Mouse (Mus musculus): Measurements from ENCODE around the gene Evi5l. TPM values are rescaled to one million over a fixed set of nuclear protein-coding genes. Genes with fewer than 3 reads are reported as not detected.

Evi5l gene
- polyA plus RNA-seq, 1 experiment: 29.1 TPM

DNA sequence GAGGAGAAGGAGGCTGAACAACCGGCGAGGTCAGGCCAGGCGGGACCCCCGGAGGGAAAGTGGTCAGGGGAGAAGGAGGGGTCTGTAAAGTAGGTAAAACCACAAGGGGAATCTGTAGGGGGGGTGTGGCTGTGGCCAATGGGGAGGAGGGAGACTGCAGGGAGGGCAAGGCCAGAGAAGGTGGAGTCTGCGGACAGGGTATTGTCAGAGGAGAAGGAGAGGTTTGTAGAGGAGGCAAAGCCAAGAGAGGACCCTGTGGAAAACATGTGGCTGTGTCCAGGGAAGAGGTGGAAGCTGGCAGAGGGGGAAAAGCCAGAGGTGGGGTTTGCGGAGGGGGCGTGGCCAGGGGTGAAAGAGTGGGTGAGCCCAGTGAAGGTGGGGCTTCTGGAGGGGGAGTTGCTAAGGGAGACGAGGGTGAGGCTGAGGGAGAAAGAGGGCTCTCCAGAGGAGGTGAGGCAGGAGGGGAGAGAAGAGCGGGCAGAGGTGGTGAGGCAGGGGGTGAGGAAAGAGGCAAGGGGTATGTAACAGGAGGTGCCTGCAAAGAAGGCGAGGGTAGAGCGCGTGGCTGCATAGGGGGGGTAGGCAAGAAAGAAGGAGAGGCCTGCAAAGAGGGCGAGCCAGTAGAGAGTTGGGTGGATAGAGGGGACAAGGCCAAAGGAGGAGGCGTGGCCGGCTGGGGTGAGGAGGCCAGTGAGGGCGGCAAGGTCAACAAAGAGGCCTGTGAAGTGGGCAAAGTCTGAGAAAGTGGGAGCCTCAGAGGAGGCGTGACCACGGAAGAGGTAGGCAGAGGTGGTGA lies 47.0 kb downstream of the Evi5l start:
- DNase-seq: peak; percentile 73
- 2% methylated on average over 18 of the region's 18 CpGs for WGBS
- TF ChIP-seq CTCF (IDR thresholded peaks at IDR 0.05; ENCODE audit: insufficient read depth, low read length) (no peak), POLR2A (IDR thresholded peaks at IDR 0.05; ENCODE audit: borderline replicate concordance, extremely low read depth, low read depth, low read length) (peak; percentile 52; the same call in 1 of the 2 replicates)
- Histone ChIP-seq H3K4me3 (replicated peaks; ENCODE audit: extremely low read depth, low read depth, low read length) (peak overlapping the region; percentile 47), H3K4me1 (ENCODE audit: control insufficient read depth, insufficient read depth, low read length) (peaks cover 4% of the 10 kb centered on the region)

DNA sequence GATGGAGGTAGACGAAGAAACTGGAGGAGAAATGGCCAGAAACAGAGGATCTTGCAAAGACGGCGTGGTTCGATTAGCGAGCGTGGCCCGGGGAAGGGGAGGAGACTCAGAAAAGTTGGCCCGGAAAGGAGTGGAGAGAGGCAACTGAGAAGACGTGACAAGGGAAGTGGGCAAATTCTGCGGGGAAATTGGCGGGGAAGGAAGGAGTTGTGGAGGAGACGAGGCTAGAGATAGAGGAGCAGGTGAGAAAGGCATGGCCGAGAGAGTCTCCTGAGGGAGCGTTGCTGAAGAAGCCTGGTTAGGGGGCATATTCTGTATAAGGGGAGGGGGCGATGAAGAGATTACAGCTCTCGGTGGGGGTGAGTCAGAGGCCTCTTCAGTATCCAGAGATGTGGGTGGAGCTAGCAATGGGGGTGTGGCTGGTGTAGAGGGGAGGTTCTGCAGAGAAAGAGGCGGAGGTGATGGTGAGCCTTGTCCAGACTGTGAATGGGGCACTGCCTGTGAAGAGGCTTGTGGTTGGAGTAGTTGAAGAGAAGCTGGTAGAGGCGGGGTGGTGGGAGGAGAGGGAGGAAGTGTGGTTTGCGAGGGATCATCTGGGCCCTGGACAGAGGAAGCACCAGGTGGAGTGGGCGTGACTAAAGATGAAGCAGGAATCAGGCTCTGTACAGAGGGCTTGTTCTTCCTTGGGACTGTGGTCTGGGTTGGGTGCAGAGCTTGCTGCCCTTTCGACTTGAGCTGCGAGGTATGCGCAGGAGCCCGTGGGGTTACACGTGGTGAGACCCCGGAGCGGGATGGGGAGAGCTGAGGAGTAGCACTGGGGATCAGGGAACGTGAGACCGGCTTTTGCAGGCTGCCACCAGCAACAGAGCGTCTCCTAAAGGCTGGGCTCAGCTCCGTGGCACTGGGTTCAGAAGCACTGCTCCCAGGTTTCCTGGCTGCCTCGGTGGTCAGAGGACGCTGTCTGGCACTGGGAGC lies 47.9 kb downstream of the Evi5l start:
- 6% methylated on average over 33 of the region's 33 CpGs for WGBS
- DNase-seq: peak; percentile 75
- no peak for TF ChIP-seq CTCF (IDR thresholded peaks at IDR 0.05; ENCODE audit: insufficient read depth, low read length)
- TF ChIP-seq POLR2A (IDR thresholded peaks at IDR 0.05; ENCODE audit: borderline replicate concordance, extremely low read depth, low read depth, low read length): no peak
- Histone ChIP-seq H3K4me3 (replicated peaks; ENCODE audit: extremely low read depth, low read depth, low read length) (peak overlapping the region; percentile 47), H3K4me1 (ENCODE audit: control insufficient read depth, insufficient read depth, low read length) (peaks cover 4% of the 10 kb centered on the region)

DNA sequence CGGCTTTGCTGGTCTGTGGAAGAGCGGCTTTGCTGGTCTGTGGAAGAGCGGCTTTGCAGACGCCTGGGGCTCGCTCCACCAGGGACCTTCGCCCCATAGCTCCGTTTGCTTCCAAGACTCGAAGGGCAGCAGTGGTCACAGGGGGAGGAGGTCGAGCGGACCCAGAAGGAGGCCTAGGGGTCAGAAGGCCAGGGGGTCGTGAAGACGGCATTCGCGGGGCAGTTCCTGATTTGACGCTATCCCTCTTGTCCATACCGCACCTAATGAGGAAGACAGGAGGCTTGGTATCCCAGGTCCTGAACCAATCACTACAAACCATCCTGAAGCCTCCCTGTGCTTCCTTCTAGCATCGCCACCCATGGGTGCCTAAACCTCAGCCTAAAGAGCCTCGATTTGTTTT lies 49.9 kb downstream of the Evi5l start:
- DNase-seq: no peak
- Histone ChIP-seq H3K4me3 (replicated peaks; ENCODE audit: extremely low read depth, low read depth, low read length) (no peak overlapping the region), H3K4me1 (ENCODE audit: control insufficient read depth, insufficient read depth, low read length) (peaks cover 4% of the 10 kb centered on the region)
- TF ChIP-seq CTCF (IDR thresholded peaks at IDR 0.05; ENCODE audit: insufficient read depth, low read length) (no peak), POLR2A (IDR thresholded peaks at IDR 0.05; ENCODE audit: borderline replicate concordance, extremely low read depth, low read depth, low read length) (no peak)
- 19% methylated on average over 18 of the region's 18 CpGs for WGBS

DNA sequence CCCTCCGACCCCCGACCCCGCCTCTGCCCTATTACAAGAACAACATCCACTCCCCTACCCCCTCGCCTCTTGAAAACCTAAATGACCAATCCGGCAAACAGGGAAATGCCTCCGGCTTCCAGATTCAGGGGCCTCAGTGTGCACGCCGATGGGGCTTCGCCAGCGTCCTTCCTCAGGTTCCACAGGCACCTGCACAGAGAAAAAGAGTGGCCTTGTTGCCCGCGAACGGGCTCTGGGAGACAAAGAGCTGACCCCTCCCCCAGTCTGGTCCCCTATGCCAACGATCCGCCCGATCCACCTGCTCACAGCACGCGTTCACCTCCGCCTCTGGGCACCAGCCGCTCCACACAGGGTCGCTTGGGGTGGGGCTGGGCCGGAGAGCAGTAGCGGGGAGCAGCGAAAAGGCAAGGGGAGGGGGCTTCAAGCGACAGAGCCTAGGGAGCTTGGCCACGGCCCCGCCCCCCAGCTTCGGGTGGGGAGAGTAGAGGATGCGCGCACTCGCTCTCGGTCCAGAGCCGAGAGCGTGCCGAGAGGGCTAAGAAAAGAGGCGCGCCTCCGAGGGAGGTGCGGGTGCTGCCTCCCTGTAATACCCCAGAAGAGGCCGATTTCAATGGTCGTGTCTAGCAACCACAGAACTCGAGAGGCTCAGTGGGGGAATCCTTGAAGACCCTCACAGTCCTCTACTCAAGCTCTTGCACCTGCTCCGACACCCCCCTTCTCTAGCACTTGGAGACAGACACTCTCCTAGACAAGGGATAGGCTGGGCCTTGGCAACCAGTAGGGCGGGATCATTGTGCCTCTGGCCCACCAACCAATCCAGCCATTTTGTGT lies 50.6 kb downstream of the Evi5l start, which contains the start of gene Prr36:
Gene Prr36 (minus strand): TSS at position 669 of the 831 bp plus-strand sequence.
- Histone ChIP-seq H3K4me3 (replicated peaks; ENCODE audit: extremely low read depth, low read depth, low read length) (peak within 1 kb of the TSS; percentile 46), H3K4me1 (ENCODE audit: control insufficient read depth, insufficient read depth, low read length) (peaks cover 4% of the 10 kb centered on the region)
- TF ChIP-seq CTCF (IDR thresholded peaks at IDR 0.05; ENCODE audit: insufficient read depth, low read length): no peak
- TF ChIP-seq POLR2A (IDR thresholded peaks at IDR 0.05; ENCODE audit: borderline replicate concordance, extremely low read depth, low read depth, low read length): no peak
- WGBS: 3% methylated on average over 44 of the region's 44 CpGs
- DNase-seq: no peak

DNA sequence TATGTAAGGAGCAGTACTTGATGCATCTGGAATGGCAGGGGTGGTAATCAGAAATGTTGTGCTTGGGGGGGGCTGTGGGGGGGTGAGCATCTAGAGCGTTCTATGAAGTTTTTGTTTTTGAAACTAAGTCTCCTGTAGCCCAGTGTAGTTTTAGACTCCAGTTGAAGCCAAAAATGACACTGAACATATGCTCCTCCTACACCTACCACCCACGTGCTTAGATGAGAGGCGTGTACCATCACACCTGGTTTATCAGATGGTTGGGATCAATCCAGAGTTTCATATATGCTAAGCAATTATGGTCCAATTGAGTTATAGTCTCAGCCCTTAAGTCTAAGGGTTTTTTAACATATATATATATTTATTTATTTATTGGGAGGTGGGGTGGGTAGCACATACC lies 53.2 kb downstream of the Evi5l start:
- WGBS: 83% methylated on average over 3 of the region's 3 CpGs
- TF ChIP-seq CTCF (IDR thresholded peaks at IDR 0.05; ENCODE audit: insufficient read depth, low read length) (no peak), POLR2A (IDR thresholded peaks at IDR 0.05; ENCODE audit: borderline replicate concordance, extremely low read depth, low read depth, low read length) (no peak)
- no peak for DNase-seq
- Histone ChIP-seq H3K4me3 (replicated peaks; ENCODE audit: extremely low read depth, low read depth, low read length) (no peak overlapping the region), H3K4me1 (ENCODE audit: control insufficient read depth, insufficient read depth, low read length) (peaks cover 2% of the 10 kb centered on the region)

DNA sequence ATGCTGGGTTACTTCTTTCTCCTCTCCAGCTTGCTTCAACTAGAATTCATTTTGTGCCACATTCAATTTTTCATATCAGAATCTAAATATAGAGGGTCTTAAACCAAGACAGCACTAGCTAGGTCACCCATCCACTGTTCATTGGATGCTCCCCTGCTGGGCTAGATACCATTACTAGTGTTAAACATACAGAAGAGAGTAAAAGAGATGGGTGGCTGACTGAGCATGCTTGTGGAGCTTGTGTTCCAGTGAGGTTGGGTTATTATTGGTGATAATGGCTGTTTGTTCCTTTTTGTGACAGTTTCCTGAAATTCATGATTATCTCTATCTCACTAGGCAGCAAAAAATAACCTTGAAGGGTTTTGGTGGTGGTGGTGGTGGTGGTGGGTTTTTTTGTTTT lies 55.7 kb downstream of the Evi5l start:
- no peak for DNase-seq
- no peak for TF ChIP-seq POLR2A (IDR thresholded peaks at IDR 0.05; ENCODE audit: borderline replicate concordance, extremely low read depth, low read depth, low read length)
- TF ChIP-seq CTCF (IDR thresholded peaks at IDR 0.05; ENCODE audit: insufficient read depth, low read length): no peak
- H3K4me3 ChIP-seq (replicated peaks; ENCODE audit: extremely low read depth, low read depth, low read length): no peak overlapping the region
- H3K4me1 ChIP-seq (ENCODE audit: control insufficient read depth, insufficient read depth, low read length): no peaks in the 10 kb centered on the region

DNA sequence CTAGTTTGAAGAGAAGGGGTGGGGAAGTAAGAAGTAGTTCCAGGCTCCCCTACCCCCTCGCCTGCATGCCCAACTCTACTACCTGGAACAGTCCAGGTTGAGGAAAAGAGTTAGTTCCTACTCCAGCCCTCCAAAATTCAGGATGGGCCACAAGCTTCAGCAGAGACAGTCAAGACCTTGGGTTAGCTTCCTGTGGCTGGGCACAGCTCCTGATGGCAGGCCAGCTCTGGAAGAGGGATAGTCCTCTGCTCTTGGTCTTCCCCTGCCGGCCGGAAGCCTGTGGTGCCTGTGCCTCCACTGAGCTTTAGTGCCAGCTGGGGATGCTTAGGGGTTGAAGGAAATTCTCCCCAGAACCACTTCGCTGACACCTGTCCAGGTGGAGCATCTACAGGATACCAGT lies 60.0 kb downstream of the Evi5l start:
- DNase-seq: no peak
- WGBS: 28% methylated on average over 4 of the region's 4 CpGs
- Histone ChIP-seq H3K4me1 (ENCODE audit: control insufficient read depth, insufficient read depth, low read length) (no peaks in the 10 kb centered on the region), H3K4me3 (replicated peaks; ENCODE audit: extremely low read depth, low read depth, low read length) (peak overlapping the region; percentile 19)
- TF ChIP-seq CTCF (IDR thresholded peaks at IDR 0.05; ENCODE audit: insufficient read depth, low read length) (no peak), POLR2A (IDR thresholded peaks at IDR 0.05; ENCODE audit: borderline replicate concordance, extremely low read depth, low read depth, low read length) (no peak)

DNA sequence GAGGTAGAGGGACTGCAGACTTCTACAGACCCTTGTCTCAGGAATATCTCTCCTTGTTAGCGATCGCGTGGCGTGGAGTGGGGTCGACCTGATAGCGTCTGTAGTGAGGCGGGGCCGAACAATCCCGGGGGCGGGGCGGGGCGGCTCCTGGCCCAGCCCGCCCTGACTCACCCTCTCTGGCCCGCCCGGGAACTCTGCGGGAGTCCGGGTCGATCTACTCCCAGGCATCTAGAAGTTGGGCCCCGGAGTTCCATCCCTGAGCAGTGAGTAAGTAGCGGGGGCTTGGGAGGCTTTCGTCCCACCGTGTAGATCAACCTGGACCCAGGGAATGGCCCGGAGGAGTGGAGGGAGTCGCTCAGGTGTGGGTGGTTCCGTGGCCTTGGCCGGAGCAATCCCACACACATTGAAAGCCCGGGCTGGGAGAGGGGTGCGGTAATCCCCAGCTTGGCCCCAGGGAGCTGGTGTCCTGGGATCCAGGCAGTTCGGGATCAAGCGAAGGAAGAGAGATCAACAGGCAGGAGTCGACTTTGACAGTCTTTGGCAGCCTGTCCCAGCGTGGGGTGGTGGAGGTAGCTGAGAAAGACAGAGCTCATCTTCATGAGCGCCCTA lies 60.5 kb downstream of the Evi5l start, which contains the start of gene Lrrc8e:
Gene Lrrc8e (plus strand): TSS at position 89 of the 609 bp plus-strand sequence.
- DNase-seq: peak; percentile 48
- Histone ChIP-seq H3K4me3 (replicated peaks; ENCODE audit: extremely low read depth, low read depth, low read length) (peak within 1 kb of the TSS; percentile 63), H3K4me1 (ENCODE audit: control insufficient read depth, insufficient read depth, low read length) (no peaks in the 10 kb centered on the region)
- TF ChIP-seq CTCF (IDR thresholded peaks at IDR 0.05; ENCODE audit: insufficient read depth, low read length) (no peak), POLR2A (IDR thresholded peaks at IDR 0.05; ENCODE audit: borderline replicate concordance, extremely low read depth, low read depth, low read length) (no peak)
- WGBS: 9% methylated on average over 33 of the region's 33 CpGs

Measured in lung, adult 2 months (tissue).